ENCODE assay signal across 12 mouse cellular contexts in the genomic region with DNA sequence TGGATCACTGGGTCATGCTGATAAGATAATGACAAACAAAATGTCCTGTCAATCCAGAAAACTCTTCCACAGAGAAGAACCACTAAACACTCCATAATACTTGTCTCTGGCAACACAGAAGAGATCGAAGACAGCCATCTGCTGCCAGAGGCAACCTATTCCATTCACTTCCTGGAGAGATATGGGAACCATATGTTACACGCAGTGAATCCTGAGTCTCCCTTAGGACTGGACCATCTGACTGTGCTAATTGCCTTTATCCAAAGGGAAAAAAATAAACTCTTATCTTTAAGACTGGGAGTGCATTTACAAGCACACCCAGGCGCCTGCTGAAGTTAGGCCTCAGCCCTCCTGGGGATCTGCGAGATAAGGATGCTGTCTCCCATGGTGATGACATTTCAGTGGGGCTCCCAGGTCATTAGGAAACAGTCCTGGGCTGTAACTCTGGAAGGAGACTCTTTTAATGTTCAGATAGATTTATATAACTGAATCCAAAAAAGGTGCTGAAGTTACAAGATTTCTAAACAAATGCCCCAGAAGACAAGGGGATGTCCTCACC. TPM values are rescaled to one million over a fixed set of nuclear protein-coding genes. Genes with fewer than 3 reads are reported as not detected.
DNase-seq lines count a peak whose midpoint lies in the region; ATAC-seq and TF ChIP-seq lines count a peak whose summit lies in the region.
"Had no signal": no experiment of that assay in that cellular context is flagged by ENCODE, and none has a peak within 500 bp of the region (broad histone marks: within the 10 kb centered on the region; RNA-seq: fewer than 3 reads in every experiment).

No protein-coding gene starts in this region.

- H3K27ac ChIP-seq in kidney, postnatal 0 days: peak overlapping the region; percentile 27; the same call in 1 of the 2 replicates
- no peak overlapping the region for H3K27ac ChIP-seq in embryonic facial prominence, embryonic 13.5 days
- peak overlapping the region; percentile 85 for H3K27ac ChIP-seq in liver, embryonic 13.5 days

- no peak overlapping the region for H3K4me3 ChIP-seq in kidney, postnatal 0 days (replicated peaks; ENCODE audit: low read depth, low read length)
- no peak overlapping the region for H3K4me3 ChIP-seq in embryonic facial prominence, embryonic 13.5 days
- H3K4me3 ChIP-seq in liver, embryonic 13.5 days (replicated peaks): no peak overlapping the region
- H3K4me3 ChIP-seq in lung, adult 2 months (replicated peaks; ENCODE audit: extremely low read depth, low read depth, low read length): no peak overlapping the region
- H3K4me3 ChIP-seq: neural tube, embryonic 12.5 days had no signal

- H3K27me3 ChIP-seq in kidney, postnatal 0 days (ENCODE audit: insufficient read depth, low read length): no peaks in the 10 kb centered on the region
- H3K27me3 ChIP-seq in embryonic facial prominence, embryonic 13.5 days: peaks cover 11% of the 10 kb centered on the region
- peaks cover 23% of the 10 kb centered on the region for H3K27me3 ChIP-seq in liver, embryonic 13.5 days
- H3K27me3 ChIP-seq: neural tube, embryonic 12.5 days had no signal

- DNase-seq in frontal cortex, postnatal 25 days (ENCODE audit: low spot score in 2 of 2): no peak
- DNase-seq in kidney, postnatal 0 days (ENCODE audit: low spot score): no peak
- DNase-seq in kidney, adult 9 months: no peak
- peak; percentile 21 for DNase-seq in liver, embryonic 13.5 days
- no peak for DNase-seq in left cerebral cortex, postnatal 10 days (ENCODE audit: extremely low spot score in 1 of 2, low spot score in 2 of 2)
- DNase-seq in lung, adult 2 months: no peak
- DNase-seq: right cerebral cortex, postnatal 4 days had no signal

- H3K4me1 ChIP-seq in kidney, postnatal 0 days (replicated peaks; ENCODE audit: insufficient read depth, low read length): peaks cover 25% of the 10 kb centered on the region
- peaks cover 38% of the 10 kb centered on the region for H3K4me1 ChIP-seq in embryonic facial prominence, embryonic 13.5 days
- peaks cover 56% of the 10 kb centered on the region for H3K4me1 ChIP-seq in liver, embryonic 13.5 days (replicated peaks)
- peaks cover 5% of the 10 kb centered on the region for H3K4me1 ChIP-seq in lung, adult 2 months (ENCODE audit: control insufficient read depth, insufficient read depth, low read length)

- no peak overlapping the region for H3K4me2 ChIP-seq in kidney, postnatal 0 days (ENCODE audit: low read length)
- H3K4me2 ChIP-seq in embryonic facial prominence, embryonic 13.5 days: no peak overlapping the region
- H3K4me2 ChIP-seq in liver, embryonic 13.5 days: peak overlapping the region; percentile 45
- H3K4me2 ChIP-seq: neural tube, embryonic 12.5 days had no signal

- no peaks in the 10 kb centered on the region for H3K9me3 ChIP-seq in kidney, postnatal 0 days (replicated peaks; ENCODE audit: low read length)
- H3K9me3 ChIP-seq in embryonic facial prominence, embryonic 13.5 days: no peaks in the 10 kb centered on the region
- H3K9me3 ChIP-seq in liver, embryonic 13.5 days (replicated peaks): no peaks in the 10 kb centered on the region
- H3K9me3 ChIP-seq: neural tube, embryonic 12.5 days had no signal

- intact Hi-C loops in left cerebral cortex, postnatal 10 days (cut with DNase I): no loop called here

- no peak for TF ChIP-seq CTCF in kidney, postnatal 0 days (IDR thresholded peaks at IDR 0.05; ENCODE audit: low read depth)
- no peak for TF ChIP-seq CTCF in lung, adult 2 months (IDR thresholded peaks at IDR 0.05; ENCODE audit: insufficient read depth, low read length)

- no peaks in the 10 kb centered on the region for H3K36me3 ChIP-seq in kidney, postnatal 0 days (ENCODE audit: insufficient read depth, low read length)
- no peaks in the 10 kb centered on the region for H3K36me3 ChIP-seq in embryonic facial prominence, embryonic 13.5 days
- no peaks in the 10 kb centered on the region for H3K36me3 ChIP-seq in liver, embryonic 13.5 days
- H3K36me3 ChIP-seq: neural tube, embryonic 12.5 days had no signal

- WGBS in kidney, postnatal 0 days: 50% methylated on average over 4 of the region's 4 CpGs
- 34% methylated on average over 4 of the region's 4 CpGs for WGBS in embryonic facial prominence, embryonic 13.5 days
- WGBS in liver, embryonic 13.5 days (ENCODE audit: insufficient replicate concordance): 29% methylated on average over 4 of the region's 4 CpGs
- 70% methylated on average over 4 of the region's 4 CpGs for WGBS in lung, adult 2 months

- H3K9ac ChIP-seq in kidney, postnatal 0 days (ENCODE audit: low read depth, low read length): no peak overlapping the region
- peak overlapping the region; percentile 40; the same call in 1 of the 2 replicates for H3K9ac ChIP-seq in embryonic facial prominence, embryonic 13.5 days
- H3K9ac ChIP-seq in liver, embryonic 13.5 days: peak overlapping the region; percentile 50; the same call in 1 of the 2 replicates
- H3K9ac ChIP-seq: neural tube, embryonic 12.5 days had no signal

- ATAC-seq in frontal cortex, adult (ENCODE audit: low TSS enrichment): 0 out of 2 replicates have a peak, but pooled peaks have one; percentile 55
- no peak for ATAC-seq in kidney, postnatal 0 days (replicated peaks; ENCODE audit: low FRiP score, low read depth)
- ATAC-seq in embryonic facial prominence, embryonic 13.5 days (ENCODE audit: insufficient number of reproducible peaks, insufficient read depth, low FRiP score, low TSS enrichment, low read depth): no peak
- ATAC-seq in liver, embryonic 13.5 days (ENCODE audit: low read depth): peak; percentile 93

- no peak for TF ChIP-seq POLR2A in lung, adult 2 months (IDR thresholded peaks at IDR 0.05; ENCODE audit: borderline replicate concordance, extremely low read depth, low read depth, low read length)

RNA-seq across cellular contexts. Expression of a gene that starts 5.7 kb away (rescaled TPM):
- 1.6 and 1.9 TPM in 2 replicates for polyA plus RNA-seq in kidney, postnatal 0 days (2015; fragmentation: Nextera tagmentation; extraction: Ambion mirVana)
- polyA plus RNA-seq in embryonic facial prominence, embryonic 13.5 days (2015; fragmentation: Nextera tagmentation; extraction: Ambion mirVana): 1.3 and 10.3 TPM in 2 replicates
- polyA plus RNA-seq in liver, embryonic 13.5 days (2015; fragmentation: Nextera tagmentation; extraction: Ambion mirVana): 9.9 and 14.3 TPM in 2 replicates
- total RNA-seq in left cerebral cortex, postnatal 10 days (2021): not detected
- 185 and 203 TPM in 2 replicates for polyA plus RNA-seq in lung, adult 2 months (2012; rRNA removed)
- total RNA-seq: left cerebral cortex, postnatal 36 days; megakaryocyte progenitor cell, adult 5-6 weeks had no signal

RNA-seq across cellular contexts. Expression of a gene that starts 14.8 kb away (rescaled TPM):
- 74.4 and 82.6 TPM in 2 replicates for polyA plus RNA-seq in kidney, postnatal 0 days (2015; fragmentation: Nextera tagmentation; extraction: Ambion mirVana)
- polyA plus RNA-seq in embryonic facial prominence, embryonic 13.5 days (2015; fragmentation: Nextera tagmentation; extraction: Ambion mirVana): 110 and 138 TPM in 2 replicates
- 86.1 and 90.7 TPM in 2 replicates for polyA plus RNA-seq in liver, embryonic 13.5 days (2015; fragmentation: Nextera tagmentation; extraction: Ambion mirVana)
- 10 to 100 TPM; 21.1 to 22.0 TPM for total RNA-seq in left cerebral cortex, postnatal 10 days (2021)
- polyA plus RNA-seq in lung, adult 2 months (2012; rRNA removed): 80.3 and 102 TPM in 2 replicates

RNA-seq across cellular contexts. Expression of a gene that starts 31.1 kb away (rescaled TPM):
- polyA plus RNA-seq in kidney, postnatal 0 days (2015; fragmentation: Nextera tagmentation; extraction: Ambion mirVana): 33.9 and 38.6 TPM in 2 replicates
- polyA plus RNA-seq in embryonic facial prominence, embryonic 13.5 days (2015; fragmentation: Nextera tagmentation; extraction: Ambion mirVana): 32.9 and 38.7 TPM in 2 replicates
- polyA plus RNA-seq in liver, embryonic 13.5 days (2015; fragmentation: Nextera tagmentation; extraction: Ambion mirVana): 5.9 and 6.5 TPM in 2 replicates
- total RNA-seq in left cerebral cortex, postnatal 10 days (2021): 10 to 100 TPM; 14.8 to 16.0 TPM
- polyA plus RNA-seq in lung, adult 2 months (2012; rRNA removed): 79.4 and 84.8 TPM in 2 replicates
- total RNA-seq: megakaryocyte progenitor cell, adult 5-6 weeks had no signal

RNA-seq across cellular contexts. Expression of a gene that starts 55.1 kb away (rescaled TPM):
- 7.8 and 8.7 TPM in 2 replicates for polyA plus RNA-seq in kidney, postnatal 0 days (2015; fragmentation: Nextera tagmentation; extraction: Ambion mirVana)
- 11.4 and 13.6 TPM in 2 replicates for polyA plus RNA-seq in embryonic facial prominence, embryonic 13.5 days (2015; fragmentation: Nextera tagmentation; extraction: Ambion mirVana)
- 2.0 and 2.2 TPM in 2 replicates for polyA plus RNA-seq in liver, embryonic 13.5 days (2015; fragmentation: Nextera tagmentation; extraction: Ambion mirVana)
- total RNA-seq in left cerebral cortex, postnatal 10 days (2021): 1 to 10 TPM; 8.5 to 8.7 TPM
- 28.1 and 34.2 TPM in 2 replicates for polyA plus RNA-seq in lung, adult 2 months (2012; rRNA removed)

RNA-seq across cellular contexts. Expression of a gene that starts 57.0 kb away (rescaled TPM):
- 0.64 and 1.0 TPM in 2 replicates for polyA plus RNA-seq in kidney, postnatal 0 days (2015; fragmentation: Nextera tagmentation; extraction: Ambion mirVana)
- polyA plus RNA-seq in embryonic facial prominence, embryonic 13.5 days (2015; fragmentation: Nextera tagmentation; extraction: Ambion mirVana): 2.1 and 2.4 TPM in 2 replicates
- polyA plus RNA-seq in liver, embryonic 13.5 days (2015; fragmentation: Nextera tagmentation; extraction: Ambion mirVana): 0.30 and 0.31 TPM in 2 replicates
- 1 to 10 TPM; 1.1 to 1.4 TPM for total RNA-seq in left cerebral cortex, postnatal 10 days (2021)
- polyA plus RNA-seq in lung, adult 2 months (2012; rRNA removed): 0.98 and 1.3 TPM in 2 replicates
- total RNA-seq: megakaryocyte progenitor cell, adult 5-6 weeks had no signal

Comparison
In these comparisons a context has a peak if more than half of its experiments do, and no peak if none do; other contexts are left out.
1. ATAC-seq: peak in frontal cortex, adult (single experiment) and liver, embryonic 13.5 days (single experiment); none in kidney, postnatal 0 days (single experiment) and embryonic facial prominence, embryonic 13.5 days (single experiment).
2. RNA of a gene that starts 5.7 kb away (polyA plus RNA-seq): 185 to 203 TPM in lung, adult 2 months; 9.9 to 14.3 TPM in liver, embryonic 13.5 days, 1.6 to 1.9 TPM in kidney, postnatal 0 days and 1.3 to 10.3 TPM in embryonic facial prominence, embryonic 13.5 days; every median in the first group is over 10 times any median in the second.